Mouse (Mus musculus) right cerebral cortex, adult 18-20 months (tissue): ENCODE measurements around the gene Cdk2.
"Not testable (repeated sequence)": the region's sequence is repeated elsewhere in the genome, so short reads cannot be mapped to it uniquely, and the experiment has no call there.

Experiments used
- DNase-seq: peaks from one replicate; pipeline ENCODE4 v3.0.0; 2022; ENCODE audit warnings: mixed read lengths

The Cdk2 gene

DNA sequence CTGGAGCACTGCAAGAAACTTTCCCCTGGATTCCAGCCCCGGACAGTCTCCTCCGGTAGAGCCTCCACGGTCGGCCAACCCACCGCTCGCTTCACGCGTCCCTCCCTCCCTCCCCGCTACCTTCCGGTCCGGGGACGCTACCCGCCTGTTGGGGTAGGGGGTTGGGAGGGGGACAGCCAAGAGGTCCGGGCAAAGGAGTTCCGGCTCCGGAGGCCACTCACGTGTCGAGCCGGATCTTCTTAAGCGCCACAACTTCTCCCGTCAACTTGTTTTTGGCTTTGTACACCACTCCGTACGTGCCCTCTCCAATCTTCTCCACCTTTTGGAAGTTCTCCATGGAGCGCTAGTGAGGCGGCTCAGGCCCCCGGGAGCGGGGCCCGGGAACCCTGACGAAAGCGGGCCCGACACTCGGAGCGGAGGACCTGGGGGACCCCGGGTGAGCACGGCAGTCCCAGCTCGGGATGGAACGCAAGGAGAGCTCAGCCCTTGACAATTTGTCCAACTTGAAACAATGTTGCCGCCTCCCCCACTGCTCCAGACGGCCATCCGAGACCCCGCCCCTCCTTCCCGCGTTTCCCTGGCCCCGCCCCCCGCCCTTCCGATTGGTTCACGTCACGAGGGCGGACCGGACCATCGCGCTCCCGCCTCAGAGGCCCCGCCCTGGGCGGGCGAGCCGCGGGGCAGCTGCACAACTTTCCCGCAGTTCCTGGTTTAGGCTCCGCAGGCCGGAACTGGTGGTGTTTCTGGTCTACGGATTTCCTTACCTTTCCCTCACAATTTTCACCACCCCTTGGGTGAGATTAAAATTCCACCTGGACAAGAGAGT, at the start of gene Cdk2:
Cdk2 (minus strand) TSS at position 541 of the 826 bp plus-strand sequence.
- DNase-seq, result peak; percentile 87

DNA sequence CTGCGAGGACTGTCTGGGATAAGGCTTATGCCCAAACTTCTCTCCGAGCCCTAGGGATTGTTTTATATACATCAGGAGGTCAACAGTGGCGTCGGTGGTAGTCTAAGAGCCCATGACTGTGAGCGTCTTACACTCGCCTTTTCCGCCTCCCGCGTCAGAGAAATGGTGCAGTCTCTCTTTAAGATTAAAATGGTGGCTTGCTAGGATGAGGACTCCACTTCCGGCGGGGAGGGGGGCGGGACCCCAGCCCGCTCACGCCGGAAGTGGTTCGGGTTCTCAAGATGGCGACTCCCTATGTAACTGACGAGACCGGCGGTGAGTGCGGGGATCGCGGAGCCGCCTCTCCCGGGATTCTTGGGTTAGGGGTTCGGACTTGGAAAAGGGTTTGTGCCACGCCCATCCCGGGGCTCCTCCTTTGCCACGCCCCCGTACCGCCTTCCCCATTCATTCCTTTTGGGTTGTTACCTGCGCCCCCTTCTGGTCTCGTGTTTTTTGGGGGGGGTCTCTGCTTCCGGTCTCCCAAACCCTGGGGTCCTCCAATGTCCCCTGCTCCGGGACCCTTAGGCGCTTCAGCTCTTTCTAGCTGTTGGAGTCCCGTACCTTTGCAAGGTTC, 43.5 kb upstream of the Cdk2 start:
- DNase-seq, result peak; percentile 78

DNA sequence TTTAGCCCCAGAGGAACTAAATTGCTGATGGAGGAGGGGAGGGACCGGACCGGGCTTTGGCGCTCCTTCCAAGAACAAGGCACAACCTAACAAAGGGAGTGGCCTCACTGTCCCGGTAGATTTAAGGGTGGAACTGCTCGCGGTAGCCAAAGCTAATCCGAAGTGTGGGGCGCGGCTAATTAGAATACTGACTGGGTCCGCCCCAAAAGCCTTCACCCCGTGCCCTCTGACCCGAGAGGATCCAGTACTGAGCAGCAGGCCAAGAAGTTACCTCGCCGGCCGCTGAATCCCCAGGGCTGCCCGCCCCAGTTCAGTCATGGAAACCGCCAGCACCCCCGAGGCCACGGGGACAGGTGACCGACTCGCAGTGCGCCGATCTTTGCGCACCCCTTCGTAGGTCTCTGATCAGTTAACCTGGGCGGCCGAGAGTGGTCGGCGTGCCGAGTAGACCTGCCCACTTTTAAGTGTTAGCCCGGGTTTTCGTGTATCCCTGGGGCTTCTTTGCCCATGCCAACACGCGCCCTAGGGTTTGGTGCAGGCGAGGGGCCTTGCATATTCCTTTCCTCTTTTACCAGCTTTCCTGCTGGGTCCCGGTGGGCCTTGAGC, 42.9 kb upstream of the Cdk2 start, which contains the start of gene Pym1:
Pym1 (plus strand) TSS at position 244 of the 606 bp plus-strand sequence.
- DNase-seq, result peak; percentile 32

DNA sequence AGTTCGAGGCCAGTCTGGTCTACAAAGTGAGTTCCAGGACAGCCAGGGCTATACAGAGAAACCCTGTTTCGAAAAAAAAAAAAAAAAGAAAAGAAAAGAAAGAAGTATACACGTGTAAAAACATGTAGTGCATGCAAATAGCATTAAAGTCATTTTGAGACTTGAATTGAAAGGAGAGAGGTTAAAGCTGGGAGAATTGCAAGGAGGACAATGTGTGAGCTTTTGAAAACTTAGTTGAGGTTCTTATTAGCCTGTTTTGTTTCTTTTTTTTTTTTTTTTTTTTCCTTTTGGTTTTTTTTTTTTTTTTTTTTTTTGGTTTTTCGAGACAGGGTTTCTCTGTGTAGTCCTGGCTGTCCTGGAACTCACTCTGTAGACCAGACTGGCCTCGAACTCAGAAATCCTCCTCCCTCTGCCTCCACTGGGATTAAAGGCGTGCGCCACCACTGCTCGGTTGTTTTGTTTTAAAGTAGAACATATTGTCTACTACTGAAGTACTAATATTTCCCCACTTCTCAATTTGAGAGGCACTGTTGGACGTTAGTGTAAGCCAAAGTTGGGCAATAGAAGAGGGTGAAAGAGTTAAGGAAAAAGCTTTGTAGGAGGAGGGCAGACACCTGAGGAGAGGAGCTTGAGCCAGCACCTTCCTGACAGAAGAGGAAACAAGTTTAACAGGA, 42.3 kb upstream of the Cdk2 start:
- DNase-seq, result no peak

DNA sequence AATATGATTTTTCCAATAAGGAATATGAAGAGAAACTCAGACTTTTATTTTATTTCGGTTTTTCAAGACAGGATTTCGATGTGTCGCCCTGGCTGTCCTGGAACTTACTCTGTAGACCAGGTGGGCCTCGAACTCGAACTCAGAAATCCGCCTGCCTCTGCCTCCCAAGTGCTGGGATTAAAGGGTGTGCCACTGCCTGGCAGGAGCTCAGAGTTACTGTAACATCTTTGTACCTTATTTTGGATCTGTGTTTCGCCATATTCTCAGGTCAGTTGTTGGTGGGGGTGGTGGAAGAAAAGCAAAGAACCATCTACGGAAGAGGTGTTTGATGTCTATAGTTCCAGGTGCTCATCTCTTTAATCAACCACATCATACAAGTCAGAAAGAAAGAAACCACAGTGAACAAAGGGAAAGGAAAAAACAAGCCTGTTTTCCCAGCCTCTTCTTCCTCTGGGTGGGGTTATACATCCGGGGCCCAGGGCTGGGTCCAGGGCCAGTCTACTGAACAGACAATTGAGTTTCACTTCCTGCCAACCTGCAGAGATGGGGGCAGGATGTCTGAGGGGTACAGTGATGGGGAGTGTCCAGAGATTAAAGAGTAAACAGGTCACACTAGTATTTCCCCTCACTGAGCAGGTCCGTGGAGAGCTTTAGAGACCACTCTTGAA, 41.2 kb upstream of the Cdk2 start:
- DNase-seq, result no peak

DNA sequence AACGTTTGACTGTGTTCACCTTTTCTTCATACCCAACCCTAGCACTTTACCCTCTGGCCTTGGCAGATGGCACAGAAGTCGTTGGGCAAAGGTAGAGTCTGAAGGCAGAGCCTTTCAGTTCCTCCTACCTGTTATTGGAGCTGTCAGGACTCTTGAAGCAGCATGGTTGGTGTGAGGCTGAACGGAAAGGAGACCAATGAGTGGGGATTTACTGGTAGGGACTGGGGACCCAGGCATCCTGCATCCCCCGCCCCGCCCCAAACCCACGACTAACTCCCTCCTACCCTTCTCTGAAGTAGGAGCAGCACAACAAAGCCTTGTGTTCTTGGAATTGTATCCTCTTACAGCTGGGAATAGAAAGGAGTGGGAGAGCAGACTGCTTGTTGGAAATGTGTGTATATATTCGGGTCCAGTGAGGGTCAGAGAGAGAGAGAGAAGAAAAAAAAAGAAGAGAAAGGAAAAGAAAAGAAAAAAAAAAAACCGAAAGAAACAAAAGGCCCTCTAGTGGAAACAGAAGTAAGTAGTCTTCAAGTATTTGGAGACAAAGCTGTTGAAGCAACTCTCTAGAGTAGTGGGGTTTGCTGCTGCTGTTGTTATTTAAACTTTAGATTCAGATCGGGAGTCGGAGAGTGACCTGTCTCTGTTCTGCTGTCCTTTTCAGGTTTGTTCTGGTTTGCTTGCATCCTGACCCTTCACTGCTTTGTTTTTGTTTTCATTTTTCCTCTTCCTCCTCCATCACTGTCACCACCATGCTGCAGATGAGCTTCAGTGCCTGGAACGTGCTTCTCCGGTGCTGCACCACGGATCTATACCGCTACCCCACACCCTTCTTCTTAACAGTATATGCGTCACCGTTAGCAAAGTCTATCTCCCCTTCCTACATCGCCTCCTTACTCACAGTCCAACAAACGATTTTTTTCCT, 40.1 kb upstream of the Cdk2 start, which contains the start of gene Dgka:
Dgka (minus strand) TSS at position 176 of the 922 bp plus-strand sequence.
- DNase-seq, result no peak

DNA sequence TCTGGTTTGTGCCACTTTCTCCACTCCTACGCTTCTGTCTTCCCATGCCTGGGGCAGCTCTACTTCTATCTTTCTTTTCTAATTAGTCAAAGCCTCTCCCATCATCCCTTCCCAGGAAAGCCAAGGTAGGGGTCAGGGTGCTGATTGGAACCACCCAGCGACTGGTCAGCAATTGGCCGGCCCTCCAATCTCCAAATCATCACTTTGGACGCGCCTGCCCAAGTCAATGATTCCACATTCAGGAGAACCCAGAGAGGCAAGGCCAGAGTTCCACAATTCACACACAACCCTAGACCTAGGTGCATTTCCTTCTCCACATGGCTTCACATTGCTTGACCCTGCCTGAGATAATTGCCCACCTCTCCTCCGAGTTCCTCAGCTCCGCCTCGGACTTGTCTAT, 39.4 kb upstream of the Cdk2 start:
- no peak for DNase-seq

DNA sequence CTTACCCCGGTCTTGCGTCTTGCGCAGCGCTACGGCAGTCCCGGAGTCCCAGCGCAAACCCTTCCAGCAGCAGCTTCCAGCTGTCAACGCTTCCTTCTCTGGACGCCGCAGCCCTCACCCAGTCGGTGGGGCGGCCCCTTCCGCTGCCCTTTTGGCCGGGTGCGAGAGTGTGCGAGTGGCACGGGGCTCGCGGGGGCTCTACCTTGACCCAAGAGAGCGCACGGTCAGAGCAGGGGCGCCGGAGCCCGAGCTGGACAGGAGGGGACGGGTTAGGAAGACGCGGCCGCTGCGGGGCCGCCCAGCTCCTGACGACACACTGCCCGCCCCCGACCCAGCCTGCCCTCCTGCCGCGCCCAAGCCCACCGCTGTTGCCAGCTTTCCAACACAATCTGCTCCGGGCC, 39.0 kb upstream of the Cdk2 start:
- DNase-seq, result peak; percentile 49

DNA sequence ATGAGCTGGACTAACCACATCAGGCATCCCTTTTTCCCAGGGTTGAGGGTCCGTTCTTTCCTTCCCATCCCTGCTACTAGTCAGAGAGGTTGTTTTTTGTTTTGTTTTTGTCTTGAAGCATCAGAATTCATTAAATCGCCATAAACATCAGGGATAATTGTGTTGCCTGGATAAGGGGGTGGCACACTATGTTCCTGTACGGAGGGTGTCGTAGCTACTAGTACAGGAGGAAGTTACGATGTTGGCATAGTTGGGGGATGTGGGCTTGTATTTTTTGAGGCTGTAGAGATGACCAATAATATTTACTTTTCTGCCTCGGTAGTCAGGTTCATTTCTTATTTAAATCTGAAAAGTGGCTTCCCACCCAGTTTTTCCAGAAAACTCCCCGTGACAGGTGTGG, 38.4 kb upstream of the Cdk2 start:
- DNase-seq, result no peak

DNA sequence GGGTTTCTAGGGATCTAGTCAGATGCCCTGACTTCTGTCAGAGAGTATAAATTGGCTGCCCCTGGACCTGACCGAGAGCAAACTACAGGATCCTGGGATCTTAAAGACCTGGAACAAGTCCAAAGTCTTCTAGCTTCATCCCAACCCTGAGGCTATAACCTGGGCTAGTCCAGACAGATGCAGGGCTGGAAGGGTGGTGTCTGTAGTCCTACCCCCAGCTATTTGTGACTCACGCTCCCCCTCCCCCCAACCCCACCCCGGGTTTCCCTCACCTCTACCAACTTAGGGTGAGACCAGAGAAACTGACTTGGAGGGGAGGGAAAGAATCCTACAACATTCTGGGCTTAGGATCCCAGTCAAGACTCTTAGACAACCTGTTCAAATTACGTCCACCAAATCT, 37.8 kb upstream of the Cdk2 start:
- DNase-seq, result no peak

DNA sequence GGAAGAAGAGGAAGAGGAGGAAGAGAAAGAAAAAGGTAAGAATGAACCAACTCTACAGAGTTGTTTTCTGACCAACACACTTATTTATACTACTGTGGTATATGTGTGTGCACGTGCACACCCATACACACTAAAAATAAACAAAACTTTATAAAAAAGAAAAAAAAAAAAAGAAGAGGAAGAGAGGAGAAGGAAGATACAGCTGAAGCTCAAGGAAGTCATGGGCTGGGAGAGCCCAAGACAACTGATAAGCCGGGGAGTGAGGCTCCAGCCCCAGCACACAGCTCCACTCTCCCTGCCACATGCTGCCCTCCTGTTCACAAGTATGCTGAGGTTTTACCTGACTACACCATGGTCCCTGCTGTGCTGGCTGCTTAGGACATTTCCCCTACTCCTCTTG, 35.5 kb upstream of the Cdk2 start:
- DNase-seq, result no peak

DNA sequence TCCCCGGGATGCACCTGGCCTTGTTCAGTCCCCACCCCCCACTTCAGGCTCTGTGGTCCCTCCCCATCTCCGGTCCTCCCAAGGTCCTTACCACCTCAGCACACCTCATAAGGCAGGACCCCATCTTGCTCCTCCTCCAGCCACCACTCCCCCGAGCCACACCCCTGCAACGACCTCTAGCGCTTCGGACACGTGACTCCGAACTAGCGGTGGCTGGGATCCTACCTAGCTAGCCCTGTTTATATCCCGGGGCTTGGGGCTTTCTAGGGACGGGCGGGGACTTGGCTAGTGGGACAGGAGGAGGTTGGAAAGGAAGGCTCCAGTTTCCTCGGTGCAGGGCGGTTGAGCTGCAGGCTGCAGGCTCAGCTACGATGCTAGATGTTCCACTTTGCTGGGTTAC, 32.6 kb upstream of the Cdk2 start:
- no peak for DNase-seq

DNA sequence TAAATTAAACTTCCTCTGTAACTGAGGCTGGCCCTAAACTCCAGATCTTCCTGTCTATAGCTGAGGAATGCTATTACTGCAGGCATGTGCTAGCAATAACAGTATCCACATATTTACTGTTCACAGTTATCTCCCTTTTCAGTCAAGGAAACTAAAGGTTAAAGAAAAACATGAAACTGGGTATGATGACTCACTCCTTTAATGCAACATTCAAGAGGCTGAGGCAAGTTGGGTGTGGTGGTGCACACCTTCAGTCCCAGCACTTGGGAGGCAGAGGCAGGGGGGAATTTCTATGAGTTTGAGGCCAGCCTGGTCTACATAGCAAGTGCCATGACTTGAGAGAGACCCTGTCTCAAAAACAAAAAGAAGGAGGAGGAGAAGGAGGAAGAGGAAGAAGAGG, 27.2 kb upstream of the Cdk2 start:
- no peak for DNase-seq

DNA sequence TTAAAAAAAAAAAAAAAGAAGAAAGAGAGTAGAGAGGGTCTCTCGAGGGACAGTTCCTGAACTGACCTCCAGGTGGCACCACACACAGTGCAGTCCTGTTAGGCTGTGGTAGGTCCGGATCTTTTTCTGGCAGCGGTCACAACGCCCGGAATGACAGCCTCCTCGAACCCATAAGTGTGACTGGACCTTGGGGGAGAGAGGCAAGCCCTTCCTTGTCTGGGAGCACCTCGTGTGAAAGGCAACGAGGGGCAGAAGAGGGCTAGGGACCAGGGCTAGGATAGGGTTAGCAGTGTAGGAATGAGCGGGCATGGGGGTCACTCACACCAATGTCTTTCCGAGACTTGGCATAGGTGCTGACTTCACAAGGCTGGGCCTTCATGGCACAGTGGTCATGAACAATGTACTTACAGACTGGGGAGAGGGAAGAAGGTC, 26.2 kb upstream of the Cdk2 start:
- peak; percentile 46 for DNase-seq

DNA sequence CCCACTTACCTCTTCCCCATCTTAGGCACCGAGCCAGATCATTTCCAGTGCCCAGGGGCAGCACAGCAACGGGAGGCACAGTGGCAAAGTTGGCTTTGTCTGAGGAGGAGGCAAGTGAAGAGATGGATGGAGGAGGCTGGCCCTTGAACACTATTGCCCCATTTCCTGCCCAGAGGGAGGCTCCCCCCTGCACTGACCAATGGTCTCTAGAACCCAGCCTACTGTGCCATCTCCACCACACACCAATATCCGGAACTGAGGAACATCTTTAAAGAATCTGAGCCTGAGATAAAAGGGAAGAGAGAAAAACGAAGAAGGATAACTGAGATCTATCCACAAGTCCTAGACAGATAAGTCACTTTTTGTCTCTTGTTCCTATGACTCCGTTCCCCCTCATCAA, 23.2 kb upstream of the Cdk2 start:
- DNase-seq, result no peak

DNA sequence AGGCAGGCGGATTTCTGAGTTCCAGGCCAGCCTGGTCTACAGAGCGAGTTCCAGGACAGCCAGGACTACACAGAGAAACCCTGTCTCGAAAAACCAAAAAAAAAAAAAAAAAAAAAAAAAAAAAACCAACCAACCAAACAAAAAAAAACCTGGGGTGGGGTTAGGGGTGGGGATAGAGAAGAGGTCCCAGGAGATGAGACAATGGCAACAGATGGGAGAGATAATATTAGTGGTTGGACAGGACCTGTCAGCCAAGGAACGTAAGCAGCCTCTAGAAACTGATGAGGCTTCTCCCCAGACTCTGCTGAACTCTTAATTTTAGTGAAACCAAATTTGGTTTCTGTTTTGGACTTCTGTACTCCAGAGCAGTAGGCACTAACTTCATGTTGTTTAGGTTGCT, 20.6 kb upstream of the Cdk2 start:
- not testable (repeated sequence) for DNase-seq

DNA sequence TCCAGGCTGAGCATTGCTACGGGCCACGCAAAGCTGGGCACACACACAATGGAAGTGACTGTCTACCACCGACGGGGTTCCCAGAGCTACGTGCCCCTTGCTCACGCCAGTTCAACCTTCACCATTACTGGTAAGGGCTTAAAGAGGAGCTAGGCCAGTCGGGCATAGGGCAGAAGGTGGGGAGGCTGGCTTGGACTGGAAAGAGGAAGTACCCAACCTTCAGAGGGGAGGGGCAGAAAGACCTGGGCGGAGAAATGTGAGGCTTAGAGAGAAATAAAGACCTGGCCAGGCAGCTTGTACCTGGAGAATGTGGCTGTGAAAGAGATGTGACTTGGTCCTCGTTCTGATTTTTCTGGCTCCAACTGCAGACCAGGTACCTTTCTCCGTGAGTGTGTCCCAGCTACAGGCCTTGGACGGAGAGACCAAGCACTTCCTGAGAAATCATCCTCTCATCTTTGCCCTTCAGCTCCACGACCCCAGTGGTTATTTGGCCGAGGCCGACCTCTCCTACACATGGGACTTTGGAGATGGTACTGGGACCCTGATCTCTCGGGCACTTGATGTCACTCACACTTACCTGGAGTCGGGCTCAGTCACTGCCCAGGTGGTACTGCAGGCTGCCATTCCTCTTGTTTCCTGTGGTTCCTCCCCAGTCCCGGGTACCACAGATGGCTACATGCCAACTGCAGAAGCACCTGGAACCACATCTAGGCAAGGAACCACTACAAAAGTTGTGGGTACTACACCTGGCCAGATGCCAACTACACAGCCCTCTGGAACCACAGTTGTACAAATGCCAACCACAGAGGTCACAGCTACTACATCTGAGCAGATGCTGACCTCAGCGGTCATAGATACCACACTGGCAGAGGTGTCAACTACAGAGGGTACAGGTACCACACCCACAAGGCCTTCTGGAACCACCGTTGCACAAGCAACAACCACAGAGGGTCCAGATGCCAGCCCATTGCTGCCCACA, 11.0 kb upstream of the Cdk2 start:
- DNase-seq, result no peak

DNA sequence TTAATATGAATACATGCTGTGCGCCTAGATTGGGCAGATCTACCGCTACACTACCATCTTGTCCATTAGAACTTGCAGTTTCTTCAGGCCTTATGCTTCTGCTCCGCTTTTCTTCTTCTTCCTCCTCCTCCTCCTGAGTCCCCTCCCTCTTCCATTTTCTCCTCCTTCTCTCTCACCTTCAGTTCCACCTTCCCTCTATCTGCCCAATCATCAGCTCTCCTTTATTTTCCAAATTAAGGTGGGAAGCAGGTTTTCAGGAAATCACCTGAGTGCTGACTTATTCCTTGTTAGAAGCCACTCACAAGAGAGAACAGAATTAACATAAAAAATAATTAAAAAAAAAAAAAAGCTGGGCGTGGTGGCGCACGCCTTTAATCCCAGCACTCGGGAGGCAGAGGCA, 6.5 kb upstream of the Cdk2 start:
- DNase-seq, result not testable (repeated sequence)

DNA sequence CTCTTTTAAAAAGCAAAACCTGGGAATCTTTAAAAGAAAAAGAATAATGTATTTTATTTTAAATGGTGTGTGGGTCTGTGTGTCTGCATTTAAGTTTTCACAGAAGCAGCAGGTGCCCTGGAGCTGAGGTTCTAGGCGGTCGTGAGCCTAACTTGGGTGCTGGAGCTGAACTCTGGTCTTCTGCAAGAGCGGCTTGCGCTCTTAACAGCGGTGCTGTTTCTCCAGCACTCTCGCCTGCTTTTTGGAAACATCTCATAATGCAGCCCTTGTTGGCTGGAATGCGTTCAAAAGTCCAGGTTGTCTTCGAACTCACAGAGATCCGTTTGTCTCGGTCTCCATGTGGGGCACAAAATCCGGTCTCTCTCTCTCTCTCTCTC, 474 bp upstream of the Cdk2 start:
- DNase-seq, result no peak

DNA sequence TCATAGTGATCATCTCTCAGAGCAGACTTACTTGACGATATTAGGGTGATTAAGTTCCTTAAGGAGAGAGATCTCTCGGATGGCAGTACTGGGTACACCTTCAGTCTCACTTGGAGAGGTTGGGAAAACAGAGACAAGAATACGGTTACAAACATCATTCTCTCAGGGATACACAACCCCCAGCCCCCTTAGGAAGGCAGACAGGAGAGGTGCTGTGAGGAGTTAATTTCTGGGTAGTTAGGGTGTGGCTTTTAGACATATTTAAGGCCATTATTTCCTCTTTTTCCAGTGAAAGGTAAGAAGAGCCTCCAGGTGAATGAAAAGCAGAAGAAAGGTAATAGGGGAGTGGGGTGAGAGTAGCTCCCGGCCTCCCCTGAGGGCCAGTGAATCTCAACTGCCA, 936 bp downstream of the Cdk2 start, which contains the start of gene Pmel:
Pmel (plus strand) TSS at position 301 of the 400 bp plus-strand sequence.
- DNase-seq, result no peak
